Mouse (Mus musculus): ENCODE results near the gene Krt16. TPM values are rescaled to one million over a fixed set of nuclear protein-coding genes. Genes with fewer than 3 reads are reported as not detected.

Krt16 gene
- not detected in 2 replicates for total RNA-seq (2021)
- long read RNA-seq, result 0 reads

- no peak for DNase-seq
These were observed at the start of gene Krt16 for GRCm38 (mm10) chr11:100248852-100249465. Gene Krt16, minus strand, starts transcription at chr11:100248902.

GRCm38 (mm10) chr11:100297801-100298200 is 49.1 kb upstream of the Krt16 start:
- DNase-seq, result no peak

- peak; percentile 86 for DNase-seq
These were observed 46.6 kb upstream of the Krt16 start for GRCm38 (mm10) chr11:100295308-100295707.

GRCm38 (mm10) chr11:100292884-100293283 is 44.2 kb upstream of the Krt16 start:
- no peak for DNase-seq

GRCm38 (mm10) chr11:100290235-100290634 is 41.5 kb upstream of the Krt16 start:
- DNase-seq, result peak; percentile 13

- DNase-seq, result peak; percentile 34
These were observed 40.2 kb upstream of the Krt16 start for GRCm38 (mm10) chr11:100288942-100289341.

- peak; percentile 57 for DNase-seq
These were observed 38.3 kb upstream of the Krt16 start for GRCm38 (mm10) chr11:100287024-100287423.

- DNase-seq, result no peak
These were observed 36.3 kb upstream of the Krt16 start for GRCm38 (mm10) chr11:100284988-100285387.

- DNase-seq, result peak; percentile 86
These were observed 33.8 kb upstream of the Krt16 start for GRCm38 (mm10) chr11:100282549-100282948.

GRCm38 (mm10) chr11:100281596-100282544 is 33.2 kb upstream of the Krt16 start:
- peak; percentile 73 for DNase-seq

- DNase-seq, result no peak
These were observed 30.1 kb upstream of the Krt16 start for GRCm38 (mm10) chr11:100278759-100279158.

- DNase-seq, result peak; percentile 28
These were observed 29.2 kb upstream of the Krt16 start for GRCm38 (mm10) chr11:100277726-100278480.

GRCm38 (mm10) chr11:100275466-100275865 is 26.8 kb upstream of the Krt16 start:
- no peak for DNase-seq

- DNase-seq, result no peak
These were observed 26.0 kb upstream of the Krt16 start for GRCm38 (mm10) chr11:100274719-100275118.

GRCm38 (mm10) chr11:100271878-100272277 is 23.2 kb upstream of the Krt16 start:
- DNase-seq, result no peak

- no peak for DNase-seq
These were observed 21.2 kb upstream of the Krt16 start, which contains the start of gene Krt42 for GRCm38 (mm10) chr11:100269821-100270332. Gene Krt42, minus strand, starts transcription at chr11:100269871.

- no peak for DNase-seq
These were observed 13.6 kb upstream of the Krt16 start for GRCm38 (mm10) chr11:100262058-100262980.

- no peak for DNase-seq
These were observed 12.5 kb upstream of the Krt16 start for GRCm38 (mm10) chr11:100261235-100261605.

GRCm38 (mm10) chr11:100260514-100261234 is 12.0 kb upstream of the Krt16 start, which contains the start of gene Krt17:
Gene Krt17, minus strand, starts transcription at chr11:100261029.
- DNase-seq, result no peak

- DNase-seq, result no peak
These were observed 10.4 kb upstream of the Krt16 start for GRCm38 (mm10) chr11:100259079-100259478.
